Mouse (Mus musculus) thymus, postnatal 10 days (tissue): ENCODE measurements at regions not wholly inside any gene's neighbourhood (a gene's known extent, or its start where the extent isn't known, plus 50 kb on each side); places are given as distances from the start of the nearest gene placed in this dataset.
"Not testable (repeated sequence)": the region's sequence is repeated elsewhere in the genome, so short reads cannot be mapped to it uniquely, and the experiment has no call there.

Experiments used
- DNase-seq, 2 experiments: peaks; one replicate each; pipeline ENCODE4 v3.0.0; 2021; ENCODE audit warnings: low spot score in 2 of 2

- DNase-seq: no peak
Measured at GRCm38 (mm10) chr9:11206267-11206666, 301.7 kb upstream of the Cntn5 start.

GRCm38 (mm10) chr9:11192183-11192582, 287.6 kb upstream of the Cntn5 start:
- no peak for DNase-seq

GRCm38 (mm10) chr9:11145799-11146198, 241.2 kb upstream of the Cntn5 start:
- no peak for DNase-seq

- DNase-seq: no peak
Measured at GRCm38 (mm10) chr9:11126833-11127232, 222.3 kb upstream of the Cntn5 start.

- DNase-seq: no peak
Measured at GRCm38 (mm10) chr9:11119153-11119552, 214.6 kb upstream of the Cntn5 start.

GRCm38 (mm10) chr9:11107828-11108227, 203.3 kb upstream of the Cntn5 start:
- not testable (repeated sequence) for DNase-seq

- DNase-seq: not testable (repeated sequence)
Measured at GRCm38 (mm10) chr9:11107212-11107611, 202.6 kb upstream of the Cntn5 start.

GRCm38 (mm10) chr9:11106268-11106667, 201.7 kb upstream of the Cntn5 start:
- DNase-seq: no peak

GRCm38 (mm10) chr9:11103448-11103847, 198.9 kb upstream of the Cntn5 start:
- no peak for DNase-seq

GRCm38 (mm10) chr9:11092874-11093273, 188.3 kb upstream of the Cntn5 start:
- no peak for DNase-seq

- not testable (repeated sequence) for DNase-seq
Measured at GRCm38 (mm10) chr9:11067125-11067524, 162.6 kb upstream of the Cntn5 start.

GRCm38 (mm10) chr9:11062856-11063255, 158.3 kb upstream of the Cntn5 start:
- no peak for DNase-seq
